Mouse (Mus musculus) kidney, adult 2 months (tissue): ENCODE data around the gene U2af2.

Experiments used
- CTCF ChIP-seq: fragments of 200-500 bp; conservative IDR thresholded peaks from 2 replicates; pipeline ENCODE4 v1.5.1; 2011; ENCODE audit warnings: low read depth, mild to moderate bottlenecking, control low read depth, low read length, moderate library complexity, mixed read lengths; ENCODE audit not compliant: insufficient read depth, insufficient read length
- POLR2A ChIP-seq: fragments of 200-500 bp; IDR thresholded peaks from one replicate; pipeline ENCODE4 v1.6.1; 2011; ENCODE audit warnings: low read depth, low read length, control low read depth

DNA sequence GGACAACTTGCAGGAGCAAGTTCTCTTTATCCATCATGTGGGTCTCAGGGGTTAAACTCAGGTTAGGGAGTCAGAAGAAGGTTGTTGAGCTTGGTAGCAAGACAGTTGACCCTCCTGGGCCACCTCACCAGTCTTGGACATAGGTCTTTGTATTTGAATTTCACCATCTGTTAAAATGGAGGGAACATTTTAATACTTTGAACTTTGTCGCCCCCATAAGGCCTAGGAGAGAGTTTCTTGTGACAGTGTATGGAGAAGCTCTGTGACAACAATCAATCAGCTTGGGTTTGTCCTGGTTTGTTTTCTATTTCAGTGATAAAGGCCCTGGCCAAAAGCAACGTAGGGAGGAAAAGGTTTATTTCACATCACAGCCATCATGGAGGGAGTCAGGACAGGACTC, 14.6 kb upstream of the U2af2 start:
- TF ChIP-seq CTCF (0 out of 2 replicates have a peak, but pooled peaks have one; percentile 2), POLR2A (no peak)
